Mouse (Mus musculus) intestine, embryonic 14.5 days (tissue): ENCODE measurements around the gene Sgo1. TPM values are rescaled to one million over a fixed set of nuclear protein-coding genes. Genes with fewer than 3 reads are reported as not detected.
A peak's percentile ranks its signal among the peaks of the same experiment; 100 is the strongest.
"Not testable (repeated sequence)": the region's sequence is repeated elsewhere in the genome, so short reads cannot be mapped to it uniquely, and the experiment has no call there.

ENCODE experiments used
- ATAC-seq: fragments of 200-750 bp; cut with Nextera tagmentation; replicated peaks from 2 replicates; pipeline ENCODE4 v1.8.0; 2017; ENCODE audit warnings: low read depth, moderate number of reproducible peaks, moderate TSS enrichment, moderate library complexity; ENCODE audit not compliant: low FRiP score, low TSS enrichment
- DNase-seq: peaks from one replicate; pipeline ENCODE4 v3.0.0-alpha.2; 2018; ENCODE audit warnings: low spot score
- H3K27ac ChIP-seq: fragments of 300-500 bp; sonication (generic); 2 replicates; pipeline ENCODE4 v1.5.1; 2014; ENCODE audit warnings: low read depth, mild to moderate bottlenecking, control low read depth
- H3K27me3 ChIP-seq: fragments of 300-500 bp; sonication (generic); replicated peaks from 2 replicates; pipeline ENCODE4 v1.6.1; 2014; ENCODE audit warnings: low read length, control low read depth; ENCODE audit not compliant: control insufficient read depth, insufficient read depth
- H3K36me3 ChIP-seq: fragments of 300-500 bp; sonication (generic); 2 replicates; pipeline ENCODE4 v1.6.1; 2014; ENCODE audit warnings: low read length, control low read depth; ENCODE audit not compliant: control insufficient read depth, insufficient read depth
- H3K4me1 ChIP-seq: fragments of 300-500 bp; sonication (generic); replicated peaks from 2 replicates; pipeline ENCODE4 v1.6.1; 2014; ENCODE audit warnings: low read length, control low read depth, mixed read lengths; ENCODE audit not compliant: control insufficient read depth, insufficient read depth
- H3K4me2 ChIP-seq: fragments of 300-500 bp; sonication (generic); 2 replicates; pipeline ENCODE4 v1.6.1; 2014; ENCODE audit warnings: low read length
- H3K4me3 ChIP-seq: fragments of 300-500 bp; sonication (generic); 2 replicates; pipeline ENCODE4 v1.5.1; 2014; ENCODE audit warnings: low read depth, low read length, control low read depth, mixed read lengths
- H3K9ac ChIP-seq: fragments of 300-500 bp; sonication (generic); 2 replicates; pipeline ENCODE4 v1.6.1; 2014; ENCODE audit warnings: mild to moderate bottlenecking, low read length
- H3K9me3 ChIP-seq: fragments of 300-500 bp; sonication (generic); 2 replicates; pipeline ENCODE4 v1.6.1; 2016; ENCODE audit warnings: low read length, control low read depth; ENCODE audit not compliant: control insufficient read depth
- WGBS: fragments of 180-500 bp; shearing (Covaris S2); extraction: QIAGEN DNeasy Blood & Tissue Kit; methylation state at CpG from one replicate; pipeline ENCODE4 v1.1.7; 2014; 5-methylcytosine and 5-hydroxymethylcytosine counted together
- polyA plus RNA-seq: library from polyadenylated mRNA; unstranded; fragments of >200 nt; fragmentation: Nextera tagmentation; extraction: Ambion mirVana; gene quantifications from 2 replicates; pipeline ENCODE4 v1.2.1, GENCODE M21; 2014

Gene Sgo1
- 39.7 and 43.1 TPM in 2 replicates for polyA plus RNA-seq

DNA sequence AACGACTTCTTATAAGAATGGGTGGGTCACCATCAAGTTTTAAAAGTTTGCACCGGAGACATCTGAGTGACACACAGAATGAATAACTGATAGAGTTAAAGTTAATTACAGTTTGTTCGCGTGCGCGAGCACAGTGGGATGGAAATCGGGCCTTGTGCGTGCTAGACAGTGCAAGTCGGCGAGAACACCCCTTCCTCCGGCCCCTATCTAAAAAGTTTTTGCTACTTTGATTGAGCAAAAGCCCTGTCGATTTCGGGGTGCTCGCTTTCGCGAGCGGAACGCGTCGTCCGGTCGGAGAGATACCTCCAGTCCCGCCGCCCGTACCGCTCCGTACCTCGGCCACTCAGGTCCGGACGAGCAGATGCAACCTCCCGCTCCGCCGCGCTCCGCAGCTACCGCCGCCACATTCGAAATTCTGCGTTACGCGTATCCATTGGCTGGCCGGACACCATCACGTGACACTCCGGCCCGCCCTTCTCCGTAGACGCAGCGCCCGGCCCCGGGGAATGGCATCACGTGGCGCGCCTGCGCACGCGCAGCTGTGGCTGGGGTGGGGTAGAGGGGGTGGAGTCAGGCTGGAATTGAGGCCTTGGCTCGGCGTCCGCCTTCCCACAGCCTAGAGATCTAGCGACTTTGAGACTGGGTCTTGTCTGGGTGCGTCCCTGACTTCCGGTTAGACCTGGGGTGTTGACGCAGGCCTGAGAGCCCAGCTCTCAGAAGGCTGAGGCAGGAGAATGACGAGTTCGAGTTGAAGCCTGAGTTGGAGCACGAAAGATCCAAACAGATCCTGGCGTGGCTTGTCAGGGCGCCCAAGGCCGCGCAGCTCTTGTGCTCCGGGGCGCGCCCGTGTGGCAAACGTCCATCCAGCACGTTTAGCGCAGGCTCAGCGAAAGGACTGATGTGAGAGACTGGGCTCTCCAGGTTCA, at the start of gene Sgo1:
Gene Sgo1, minus strand, starts transcription at position 457 of the 926 bp plus-strand sequence.
- H3K4me2 ChIP-seq: peak within 1 kb of the TSS; percentile 65
- H3K27me3 ChIP-seq: no peaks in the 10 kb centered on the region
- DNase-seq: peak; percentile 97
- H3K4me1 ChIP-seq: no peaks in the 10 kb centered on the region
- H3K36me3 ChIP-seq: peaks cover 32% of the 10 kb centered on the region
- ATAC-seq: peak; percentile 99
- H3K9me3 ChIP-seq: no peaks in the 10 kb centered on the region
- WGBS: under 1% methylated on average over 76 of the region's 78 CpGs
- peak within 1 kb of the TSS; percentile 95 for H3K27ac ChIP-seq
- peak within 1 kb of the TSS; percentile 64 for H3K4me3 ChIP-seq
- H3K9ac ChIP-seq: peak within 1 kb of the TSS; percentile 60

DNA sequence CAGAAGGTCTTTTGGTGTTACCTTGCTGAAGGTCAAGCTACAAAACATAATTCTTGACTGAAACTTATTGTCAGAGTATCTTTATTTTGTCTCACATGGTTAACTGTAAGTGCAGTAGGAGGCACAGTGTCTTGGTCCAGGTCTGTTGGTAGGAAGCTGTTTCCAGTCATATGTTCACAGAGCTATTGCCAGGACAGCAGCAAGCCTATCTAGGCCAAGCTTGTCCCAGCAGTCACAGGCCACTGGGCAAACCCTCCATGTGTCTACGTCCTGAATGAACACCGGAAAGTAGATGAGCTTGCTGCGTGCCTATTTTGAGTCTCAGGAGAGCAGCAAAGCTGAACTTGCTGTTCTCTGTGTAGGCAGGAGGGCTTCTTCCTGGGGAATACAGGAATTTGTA, 29.8 kb upstream of the Sgo1 start:
- H3K4me1 ChIP-seq, H3K9ac ChIP-seq, H3K9me3 ChIP-seq, H3K4me2 ChIP-seq, DNase-seq, ATAC-seq, H3K27ac ChIP-seq, H3K36me3 ChIP-seq, H3K4me3 ChIP-seq, H3K27me3 ChIP-seq: not testable (repeated sequence)
- WGBS: 90% methylated on average over 3 of the region's 3 CpGs

DNA sequence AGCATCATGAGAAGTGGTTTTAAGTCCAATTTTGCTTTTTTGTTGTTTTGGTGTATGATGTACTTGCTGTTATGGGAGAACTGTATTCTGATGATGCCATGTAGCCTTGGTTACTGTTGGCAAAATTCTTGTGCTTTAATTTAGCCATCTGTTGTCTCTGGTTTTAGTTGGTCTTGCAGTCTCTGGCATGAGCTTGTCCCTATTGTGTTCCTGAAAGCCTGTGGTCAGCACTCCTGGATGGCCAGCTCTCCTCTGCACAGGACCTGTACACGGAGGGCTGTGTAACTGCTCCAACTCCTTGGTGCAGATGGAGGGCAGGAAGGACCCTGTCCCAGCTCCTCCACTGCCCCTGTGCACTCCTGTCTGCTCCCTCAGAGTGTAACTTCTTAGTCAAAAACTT, 29.3 kb upstream of the Sgo1 start:
- ATAC-seq (no peak), DNase-seq (no peak)
- Histone ChIP-seq H3K4me1 (no peaks in the 10 kb centered on the region), H3K27ac (no peak overlapping the region), H3K36me3 (no peaks in the 10 kb centered on the region), H3K9me3 (no peaks in the 10 kb centered on the region), H3K9ac (no peak overlapping the region), H3K4me2 (no peak overlapping the region), H3K4me3 (no peak overlapping the region), H3K27me3 (no peaks in the 10 kb centered on the region)
- 65% methylated on average over 1 of the region's 1 CpGs for WGBS

DNA sequence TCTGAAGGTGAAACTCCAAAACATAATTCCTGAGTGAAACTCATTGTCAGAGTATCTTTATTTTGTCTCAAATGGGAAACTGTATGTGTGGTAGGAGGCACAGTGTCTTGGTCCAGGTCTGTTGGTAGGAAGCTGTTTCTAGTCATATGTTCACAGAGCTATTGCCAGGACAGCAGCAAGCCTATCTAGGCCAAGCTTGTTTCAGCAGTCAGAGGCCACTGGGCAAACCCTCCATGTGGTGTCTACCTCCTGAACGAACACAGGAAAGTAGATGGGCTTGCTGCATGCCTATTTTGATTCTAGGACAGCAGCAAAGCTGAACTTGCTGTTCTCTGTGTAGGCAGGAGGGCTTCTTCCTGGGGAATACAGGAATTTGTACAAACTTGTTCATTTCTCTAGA, 26.0 kb upstream of the Sgo1 start:
- H3K4me1 ChIP-seq, H3K9ac ChIP-seq, H3K27me3 ChIP-seq, H3K4me2 ChIP-seq, H3K36me3 ChIP-seq, ATAC-seq, DNase-seq, H3K4me3 ChIP-seq, H3K9me3 ChIP-seq, H3K27ac ChIP-seq: not testable (repeated sequence)
- WGBS: 61% methylated on average over 1 of the region's 1 CpGs

DNA sequence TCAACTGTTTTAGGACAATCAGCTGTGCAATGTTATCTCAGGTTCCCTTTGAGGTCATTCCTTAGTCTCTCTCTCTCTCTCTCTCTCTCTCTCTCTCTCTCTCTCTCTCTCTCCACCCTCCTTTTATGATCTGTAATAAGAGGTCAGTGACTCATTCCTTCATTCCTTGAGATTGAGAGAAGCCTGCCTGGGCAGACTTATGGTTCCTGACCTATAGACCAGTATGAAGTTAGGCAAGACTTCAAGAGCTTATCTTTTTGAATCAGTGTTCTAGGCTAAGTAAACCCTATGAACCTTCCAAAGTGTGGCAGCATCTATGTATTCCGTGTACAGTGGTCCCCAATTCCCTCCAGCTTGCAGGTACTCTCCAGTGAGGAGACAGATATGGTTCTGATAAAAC, 25.3 kb upstream of the Sgo1 start:
- no peaks in the 10 kb centered on the region for H3K27me3 ChIP-seq
- ATAC-seq (no peak), DNase-seq (no peak)
- H3K27ac ChIP-seq: no peak overlapping the region
- 68% methylated on average over 1 of the region's 1 CpGs for WGBS
- H3K36me3 ChIP-seq: no peaks in the 10 kb centered on the region
- no peaks in the 10 kb centered on the region for H3K4me1 ChIP-seq
- H3K9me3 ChIP-seq: no peaks in the 10 kb centered on the region
- no peak overlapping the region for H3K4me3 ChIP-seq
- no peak overlapping the region for H3K9ac ChIP-seq
- H3K4me2 ChIP-seq: no peak overlapping the region

DNA sequence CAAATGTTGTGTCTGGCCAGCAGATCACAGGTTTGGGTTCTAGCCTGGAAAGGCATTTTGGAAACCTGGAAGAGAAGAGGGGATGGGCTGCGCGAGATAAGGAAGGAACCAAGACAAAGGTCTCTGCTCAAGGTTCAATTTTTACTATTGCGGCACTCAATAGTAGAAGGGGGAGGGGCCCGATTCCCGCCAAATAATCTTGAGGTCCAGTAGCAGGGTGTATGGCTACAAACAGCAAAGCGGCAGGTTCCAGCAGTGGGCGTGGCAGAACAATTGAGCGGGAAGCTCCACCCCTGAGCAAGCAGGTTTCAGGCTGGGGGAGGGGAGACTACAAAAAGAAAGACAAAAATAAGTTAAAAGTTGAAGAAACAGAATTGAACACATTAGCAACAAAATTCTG, 8.4 kb upstream of the Sgo1 start:
- not testable (repeated sequence) for H3K27me3 ChIP-seq, DNase-seq, H3K4me2 ChIP-seq, H3K9me3 ChIP-seq, H3K36me3 ChIP-seq, ATAC-seq, H3K9ac ChIP-seq, H3K4me3 ChIP-seq, H3K27ac ChIP-seq, H3K4me1 ChIP-seq
- WGBS: 86% methylated on average over 8 of the region's 8 CpGs

DNA sequence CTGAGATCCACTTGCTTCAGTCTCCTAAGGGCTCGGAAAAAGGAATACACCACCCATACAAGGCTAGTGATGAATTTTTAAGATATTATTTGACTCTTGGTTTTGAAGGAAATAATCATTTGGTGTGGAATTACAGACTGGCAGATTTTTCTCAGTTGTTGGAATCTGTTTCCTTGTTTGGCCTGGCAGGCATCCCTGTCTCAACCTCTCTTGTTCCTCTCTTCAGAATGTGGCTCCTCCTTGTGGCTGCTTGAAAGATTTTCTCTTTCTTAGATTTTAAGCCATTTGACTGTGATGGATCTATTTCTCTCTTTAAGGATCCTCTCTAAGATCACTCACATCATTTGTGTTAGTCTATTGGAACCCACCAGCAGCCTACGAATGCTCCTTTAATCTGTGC, 4.9 kb upstream of the Sgo1 start:
- Histone ChIP-seq H3K9ac (no peak overlapping the region), H3K4me1 (no peaks in the 10 kb centered on the region), H3K4me2 (no peak overlapping the region), H3K9me3 (no peaks in the 10 kb centered on the region), H3K36me3 (no peaks in the 10 kb centered on the region), H3K4me3 (no peak overlapping the region), H3K27ac (no peak overlapping the region), H3K27me3 (no peaks in the 10 kb centered on the region)
- ATAC-seq: no peak
- WGBS: 83% methylated on average over 2 of the region's 2 CpGs
- DNase-seq: no peak

DNA sequence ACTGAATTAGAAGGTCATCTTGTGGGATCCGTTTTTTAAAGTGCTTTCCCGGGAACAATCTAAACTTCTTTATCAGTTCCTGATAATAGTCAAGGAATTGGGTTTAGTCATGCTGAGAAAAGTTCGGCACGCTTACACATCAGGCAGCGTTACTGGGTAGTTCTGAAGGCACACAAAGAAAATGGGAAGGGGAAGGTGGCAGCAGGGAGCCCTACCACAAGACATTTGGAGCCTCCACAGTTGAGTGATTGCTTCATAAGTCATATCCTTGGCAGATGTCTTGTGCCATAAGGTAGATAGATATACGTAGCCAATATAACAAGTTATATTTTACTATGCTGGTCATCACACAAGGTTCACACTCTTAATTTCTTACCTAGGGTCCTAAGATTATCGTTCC, 813 bp upstream of the Sgo1 start:
- peaks cover 24% of the 10 kb centered on the region for H3K36me3 ChIP-seq
- DNase-seq (no peak), ATAC-seq (no peak)
- no peaks in the 10 kb centered on the region for H3K4me1 ChIP-seq
- H3K4me3 ChIP-seq: peak overlapping the region; percentile 64
- 21% methylated on average over 7 of the region's 7 CpGs for WGBS
- H3K9ac ChIP-seq: peak overlapping the region; percentile 60
- H3K9me3 ChIP-seq: no peaks in the 10 kb centered on the region
- no peaks in the 10 kb centered on the region for H3K27me3 ChIP-seq
- H3K4me2 ChIP-seq: peak overlapping the region; percentile 65
- peak overlapping the region; percentile 95 for H3K27ac ChIP-seq

DNA sequence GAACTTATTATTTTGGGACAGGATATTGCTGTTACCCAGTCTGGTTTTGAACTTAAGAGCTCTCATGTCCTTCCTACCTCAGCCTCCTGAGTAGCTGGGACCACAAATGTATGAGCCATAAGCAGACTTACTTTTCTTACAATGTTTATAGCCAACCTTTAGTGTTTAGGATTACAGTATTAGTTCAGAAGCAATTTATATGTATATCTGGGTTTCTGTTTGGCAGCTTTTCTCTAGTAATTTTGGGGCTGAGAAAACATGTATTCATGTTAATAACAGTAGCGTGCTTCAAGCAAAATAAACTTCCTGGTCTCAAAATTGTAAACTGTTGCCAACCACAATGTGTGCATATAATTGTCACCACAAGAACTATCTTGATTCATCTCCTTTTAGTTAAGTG, 812 bp downstream of the Sgo1 start:
- DNase-seq (no peak), ATAC-seq (no peak)
- Histone ChIP-seq H3K27me3 (no peaks in the 10 kb centered on the region), H3K4me1 (no peaks in the 10 kb centered on the region), H3K9me3 (no peaks in the 10 kb centered on the region), H3K9ac (peak overlapping the region; percentile 60), H3K4me3 (peak overlapping the region; percentile 64), H3K36me3 (peaks cover 39% of the 10 kb centered on the region), H3K4me2 (peak overlapping the region; percentile 65), H3K27ac (no peak overlapping the region)
- WGBS: 9% methylated on average over 1 of the region's 1 CpGs
